Mouse (Mus musculus): ENCODE data around the gene Bmp2. TPM values are rescaled to one million over a fixed set of nuclear protein-coding genes. Genes with fewer than 3 reads are reported as not detected.

Bmp2 gene
- polyA plus RNA-seq, 1 experiment = 1.3 TPM

DNA sequence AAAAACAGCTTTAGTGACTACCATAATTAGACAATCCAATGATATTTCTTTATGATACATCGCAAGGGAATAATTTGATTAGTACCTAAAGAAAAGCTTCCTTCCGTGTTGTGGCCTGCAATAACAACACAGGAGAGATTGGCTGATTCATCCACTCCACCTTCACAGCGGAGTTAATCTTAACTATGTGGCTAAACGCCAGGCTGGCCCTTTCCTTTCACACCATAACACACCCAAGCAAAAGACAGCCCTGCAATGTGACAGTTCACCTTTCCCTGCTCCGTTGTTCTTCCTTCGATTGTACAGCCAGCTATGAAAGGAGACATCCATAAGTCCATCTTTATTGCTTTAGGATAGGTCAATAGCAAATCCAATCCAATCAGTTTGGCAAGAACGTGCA, 15.1 kb upstream of the Bmp2 start:
- Histone ChIP-seq H3K36me3 (ENCODE audit: control insufficient read depth, insufficient read depth, low read length) (no peaks in the 10 kb centered on the region), H3K4me3 (ENCODE audit: insufficient read depth, low read depth, low read length) (no peak overlapping the region), H3K27me3 (replicated peaks; ENCODE audit: control insufficient read depth, insufficient read depth, low read length) (no peaks in the 10 kb centered on the region), H3K27ac (ENCODE audit: insufficient read depth, low read depth, low read length) (no peak overlapping the region), H3K4me1 (ENCODE audit: control insufficient read depth, insufficient read depth, low read length) (no peaks in the 10 kb centered on the region)
- DNase-seq = no peak
- TF ChIP-seq CTCF (conservative IDR thresholded peaks at IDR 0.05; ENCODE audit: insufficient read depth, insufficient read length, low read depth, low read length) (no peak), POLR2A (IDR thresholded peaks at IDR 0.05; ENCODE audit: low read depth, low read length) (no peak)
- 84% methylated on average over 7 of the region's 7 CpGs for WGBS

DNA sequence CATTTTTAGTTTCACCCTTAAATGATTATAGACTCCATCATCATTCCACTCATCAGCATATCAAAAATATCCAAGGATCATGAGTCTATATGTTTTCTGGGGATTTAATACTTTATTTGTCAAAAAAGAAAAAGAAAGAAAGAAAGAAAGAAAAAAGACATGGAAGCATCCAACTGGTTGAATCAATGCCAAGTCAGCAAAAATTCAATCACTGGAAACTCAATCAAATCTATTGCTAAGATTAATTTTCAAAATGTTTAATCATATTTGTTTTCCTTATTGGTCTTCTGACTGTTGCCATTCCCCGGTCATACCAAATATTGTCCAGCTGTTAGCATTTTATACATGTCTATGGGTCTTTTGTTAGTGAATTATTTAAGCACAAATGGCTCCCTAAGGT, 11.3 kb upstream of the Bmp2 start:
- 93% methylated on average over 1 of the region's 1 CpGs for WGBS
- Histone ChIP-seq H3K4me1 (ENCODE audit: control insufficient read depth, insufficient read depth, low read length) (no peaks in the 10 kb centered on the region), H3K27me3 (replicated peaks; ENCODE audit: control insufficient read depth, insufficient read depth, low read length) (no peaks in the 10 kb centered on the region), H3K4me3 (ENCODE audit: insufficient read depth, low read depth, low read length) (no peak overlapping the region), H3K27ac (ENCODE audit: insufficient read depth, low read depth, low read length) (no peak overlapping the region), H3K36me3 (ENCODE audit: control insufficient read depth, insufficient read depth, low read length) (no peaks in the 10 kb centered on the region)
- no peak for TF ChIP-seq POLR2A (IDR thresholded peaks at IDR 0.05; ENCODE audit: low read depth, low read length)
- TF ChIP-seq CTCF (conservative IDR thresholded peaks at IDR 0.05; ENCODE audit: insufficient read depth, insufficient read length, low read depth, low read length) = no peak
- no peak for DNase-seq

DNA sequence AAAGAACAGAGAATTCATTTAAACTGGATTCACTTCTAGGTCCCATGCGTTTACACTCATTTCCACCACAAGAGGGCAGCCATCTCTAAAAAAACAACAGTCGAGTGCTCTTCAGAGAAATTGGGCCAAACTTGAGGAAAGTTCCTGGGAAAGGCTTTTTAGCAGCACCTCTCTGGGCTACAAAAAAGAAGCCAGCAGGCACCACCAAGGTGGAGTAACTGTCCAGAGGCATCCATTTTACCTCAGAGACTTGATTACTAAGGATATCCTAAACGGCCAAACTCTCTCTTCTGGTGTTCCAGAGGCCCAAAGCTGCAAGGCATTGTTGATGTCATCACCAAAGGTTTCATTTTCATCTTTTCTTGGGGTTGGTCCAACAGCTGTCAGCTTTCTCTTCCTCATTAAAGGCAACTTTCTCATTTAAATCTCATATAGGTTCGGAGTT, 1.7 kb upstream of the Bmp2 start:
- Histone ChIP-seq H3K27ac (ENCODE audit: insufficient read depth, low read depth, low read length) (no peak overlapping the region), H3K27me3 (replicated peaks; ENCODE audit: control insufficient read depth, insufficient read depth, low read length) (no peaks in the 10 kb centered on the region; the same call in none of the 2 replicates), H3K4me1 (ENCODE audit: control insufficient read depth, insufficient read depth, low read length) (no peaks in the 10 kb centered on the region), H3K4me3 (ENCODE audit: insufficient read depth, low read depth, low read length) (no peak overlapping the region), H3K36me3 (ENCODE audit: control insufficient read depth, insufficient read depth, low read length) (no peaks in the 10 kb centered on the region)
- peak; percentile 73 for DNase-seq
- TF ChIP-seq CTCF (conservative IDR thresholded peaks at IDR 0.05; ENCODE audit: insufficient read depth, insufficient read length, low read depth, low read length) = 0 out of 2 replicates have a peak, but pooled peaks have one; percentile 18
- no peak for TF ChIP-seq POLR2A (IDR thresholded peaks at IDR 0.05; ENCODE audit: low read depth, low read length)
- 16% methylated on average over 4 of the region's 4 CpGs for WGBS

DNA sequence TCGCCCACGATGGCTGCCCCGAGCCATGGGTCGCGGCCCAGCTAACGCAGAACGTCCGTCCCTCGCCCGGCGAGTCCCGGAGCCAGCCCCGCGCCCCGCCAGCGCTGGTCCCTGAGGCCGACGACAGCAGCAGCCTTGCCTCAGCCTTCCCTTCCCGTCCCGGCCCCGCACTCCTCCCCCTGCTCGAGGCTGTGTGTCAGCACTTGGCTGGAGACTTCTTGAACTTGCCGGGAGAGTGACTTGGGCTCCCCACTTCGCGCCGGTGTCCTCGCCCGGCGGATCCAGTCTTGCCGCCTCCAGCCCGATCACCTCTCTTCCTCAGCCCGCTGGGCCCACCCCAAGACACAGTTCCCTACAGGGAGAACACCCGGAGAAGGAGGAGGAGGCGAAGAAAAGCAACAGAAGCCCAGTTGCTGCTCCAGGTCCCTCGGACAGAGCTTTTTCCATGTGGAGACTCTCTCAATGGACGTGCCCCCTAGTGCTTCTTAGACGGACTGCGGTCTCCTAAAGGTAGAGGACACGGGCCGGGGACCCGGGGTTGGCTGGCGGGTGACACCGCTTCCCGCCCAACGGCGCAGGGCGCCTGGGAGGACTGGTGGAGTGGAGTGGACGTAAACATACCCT, 995 bp downstream of the Bmp2 start:
- H3K4me1 ChIP-seq (ENCODE audit: control insufficient read depth, insufficient read depth, low read length) = no peaks in the 10 kb centered on the region
- DNase-seq = peak; percentile 24
- no peaks in the 10 kb centered on the region for H3K36me3 ChIP-seq (ENCODE audit: control insufficient read depth, insufficient read depth, low read length)
- no peaks in the 10 kb centered on the region; the same call in none of the 2 replicates for H3K27me3 ChIP-seq (replicated peaks; ENCODE audit: control insufficient read depth, insufficient read depth, low read length)
- TF ChIP-seq CTCF (conservative IDR thresholded peaks at IDR 0.05; ENCODE audit: insufficient read depth, insufficient read length, low read depth, low read length) (no peak), POLR2A (IDR thresholded peaks at IDR 0.05; ENCODE audit: low read depth, low read length) (no peak)
- H3K27ac ChIP-seq (ENCODE audit: insufficient read depth, low read depth, low read length) = no peak overlapping the region
- WGBS = 3% methylated on average over 48 of the region's 48 CpGs
- peak overlapping the region; percentile 48 for H3K4me3 ChIP-seq (ENCODE audit: insufficient read depth, low read depth, low read length)

GRCm38 (mm10) chr2:133553911-133554285, 1.9 kb downstream of the Bmp2 start:
- Histone ChIP-seq H3K36me3 (ENCODE audit: control insufficient read depth, insufficient read depth, low read length) (no peaks in the 10 kb centered on the region), H3K4me3 (ENCODE audit: insufficient read depth, low read depth, low read length) (peak overlapping the region; percentile 58), H3K27me3 (replicated peaks; ENCODE audit: control insufficient read depth, insufficient read depth, low read length) (no peaks in the 10 kb centered on the region; the same call in none of the 2 replicates), H3K4me1 (ENCODE audit: control insufficient read depth, insufficient read depth, low read length) (no peaks in the 10 kb centered on the region), H3K27ac (ENCODE audit: insufficient read depth, low read depth, low read length) (no peak overlapping the region)
- DNase-seq = no peak
- 48% methylated on average over 9 of the region's 9 CpGs for WGBS
- TF ChIP-seq CTCF (conservative IDR thresholded peaks at IDR 0.05; ENCODE audit: insufficient read depth, insufficient read length, low read depth, low read length) = no peak
- no peak for TF ChIP-seq POLR2A (IDR thresholded peaks at IDR 0.05; ENCODE audit: low read depth, low read length)

DNA sequence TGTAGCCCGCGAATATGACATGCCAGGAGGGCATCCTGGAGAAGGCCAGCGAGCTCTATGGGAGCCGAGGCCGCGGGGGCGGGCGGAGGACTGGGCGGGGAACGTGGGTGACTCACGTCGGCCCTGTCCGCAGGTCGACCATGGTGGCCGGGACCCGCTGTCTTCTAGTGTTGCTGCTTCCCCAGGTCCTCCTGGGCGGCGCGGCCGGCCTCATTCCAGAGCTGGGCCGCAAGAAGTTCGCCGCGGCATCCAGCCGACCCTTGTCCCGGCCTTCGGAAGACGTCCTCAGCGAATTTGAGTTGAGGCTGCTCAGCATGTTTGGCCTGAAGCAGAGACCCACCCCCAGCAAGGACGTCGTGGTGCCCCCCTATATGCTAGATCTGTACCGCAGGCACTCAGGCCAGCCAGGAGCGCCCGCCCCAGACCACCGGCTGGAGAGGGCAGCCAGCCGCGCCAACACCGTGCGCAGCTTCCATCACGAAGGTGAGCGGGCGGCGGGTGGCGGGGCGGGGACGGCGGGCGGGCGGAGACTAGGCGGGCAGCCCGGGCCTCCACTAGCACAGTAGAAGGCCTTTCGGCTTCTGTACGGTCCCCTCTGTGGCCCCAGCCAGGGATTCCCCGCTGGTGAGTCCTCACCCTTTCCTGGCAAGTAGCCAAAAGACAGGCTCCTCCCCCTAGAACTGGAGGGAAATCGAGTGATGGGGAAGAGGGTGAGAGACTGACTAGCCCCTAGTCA, 2.5 kb downstream of the Bmp2 start:
- Histone ChIP-seq H3K36me3 (ENCODE audit: control insufficient read depth, insufficient read depth, low read length) (no peaks in the 10 kb centered on the region), H3K4me3 (ENCODE audit: insufficient read depth, low read depth, low read length) (peak overlapping the region; percentile 58), H3K27ac (ENCODE audit: insufficient read depth, low read depth, low read length) (no peak overlapping the region), H3K4me1 (ENCODE audit: control insufficient read depth, insufficient read depth, low read length) (no peaks in the 10 kb centered on the region), H3K27me3 (replicated peaks; ENCODE audit: control insufficient read depth, insufficient read depth, low read length) (no peaks in the 10 kb centered on the region; the same call in 1 of the 2 replicates)
- 2% methylated on average over 55 of the region's 55 CpGs for WGBS
- peak; percentile 35 for DNase-seq
- TF ChIP-seq POLR2A (IDR thresholded peaks at IDR 0.05; ENCODE audit: low read depth, low read length) = no peak
- TF ChIP-seq CTCF (conservative IDR thresholded peaks at IDR 0.05; ENCODE audit: insufficient read depth, insufficient read length, low read depth, low read length) = no peak

- Histone ChIP-seq H3K4me3 (ENCODE audit: insufficient read depth, low read depth, low read length) (no peak overlapping the region), H3K27me3 (replicated peaks; ENCODE audit: control insufficient read depth, insufficient read depth, low read length) (no peaks in the 10 kb centered on the region), H3K27ac (ENCODE audit: insufficient read depth, low read depth, low read length) (no peak overlapping the region), H3K4me1 (ENCODE audit: control insufficient read depth, insufficient read depth, low read length) (no peaks in the 10 kb centered on the region), H3K36me3 (ENCODE audit: control insufficient read depth, insufficient read depth, low read length) (no peaks in the 10 kb centered on the region)
- 63% methylated on average over 10 of the region's 10 CpGs for WGBS
- TF ChIP-seq CTCF (conservative IDR thresholded peaks at IDR 0.05; ENCODE audit: insufficient read depth, insufficient read length, low read depth, low read length) (no peak), POLR2A (IDR thresholded peaks at IDR 0.05; ENCODE audit: low read depth, low read length) (no peak)
- DNase-seq = no peak
These were observed 12.4 kb downstream of the Bmp2 start for GRCm38 (mm10) chr2:133564248-133564886.
